Mouse (Mus musculus): Measurements from ENCODE around the gene Ssna1.

- TF ChIP-seq CTCF (IDR thresholded peaks at IDR 0.05; ENCODE audit: low read depth) (no peak; the same call in 1 of the 2 replicates), EP300 (IDR thresholded peaks at IDR 0.05; ENCODE audit: low read depth) (no peak; the same call in 1 of the 2 replicates)
These were observed 47.2 kb downstream of the Ssna1 start for GRCm38 (mm10) chr2:25224766-25225752.

All from liver, embryonic 14.5 days (tissue).